Mouse (Mus musculus) forebrain, embryonic 14.5 days (tissue): Measurements from ENCODE around the gene Atp9a. TPM values are rescaled to one million over a fixed set of nuclear protein-coding genes. Genes with fewer than 3 reads are reported as not detected.

ENCODE experiments used
- ATAC-seq: fragments of 200-750 bp; cut with Nextera tagmentation; 2 replicates; pipeline ENCODE4 v1.8.0; 2017; ENCODE audit warnings: mild to moderate bottlenecking, moderate library complexity
- DNase-seq: peaks from one replicate; pipeline ENCODE4 v3.0.0-alpha.2; 2015; ENCODE audit warnings: low spot score
- H3K27ac ChIP-seq: fragments of 300-500 bp; sonication (generic); 2 replicates; pipeline ENCODE4 v1.5.1; 2014; ENCODE audit warnings: low read depth, mild to moderate bottlenecking, control low read depth, low read length, moderate library complexity
- H3K27me3 ChIP-seq: fragments of 300-500 bp; sonication (generic); replicated peaks from 2 replicates; pipeline ENCODE4 v1.6.1; 2014; ENCODE audit warnings: low read length, control low read depth, mixed read lengths; ENCODE audit not compliant: control insufficient read depth, insufficient read depth
- H3K36me3 ChIP-seq: fragments of 300-500 bp; sonication (generic); 2 replicates; pipeline ENCODE4 v1.6.1; 2014; ENCODE audit warnings: low read length, control low read depth; ENCODE audit not compliant: control insufficient read depth, insufficient read depth
- H3K4me1 ChIP-seq: fragments of 300-500 bp; sonication (generic); 2 replicates; pipeline ENCODE4 v1.6.1; 2014; ENCODE audit warnings: antibody characterized with exemption, low read length, control low read depth; ENCODE audit not compliant: control insufficient read depth, insufficient read depth
- H3K4me2 ChIP-seq: fragments of 300-500 bp; sonication (generic); 2 replicates; pipeline ENCODE4 v1.6.1; 2014; ENCODE audit warnings: mild to moderate bottlenecking, control low read depth, low read length
- H3K4me3 ChIP-seq: fragments of 300-500 bp; sonication (generic); 2 replicates; pipeline ENCODE4 v1.5.1; 2014; ENCODE audit warnings: low read depth, low read length, control low read depth
- H3K9ac ChIP-seq: fragments of 300-500 bp; sonication (generic); 2 replicates; pipeline ENCODE4 v1.6.1; 2014; ENCODE audit warnings: mild to moderate bottlenecking, low read length, control low read depth, moderate library complexity
- H3K9me3 ChIP-seq: fragments of 300-500 bp; sonication (generic); replicated peaks from 2 replicates; pipeline ENCODE4 v1.6.1; 2016; ENCODE audit warnings: low read length, control low read depth, mixed read lengths; ENCODE audit not compliant: control insufficient read depth
- WGBS: fragments of 180-500 bp; shearing (Covaris S2); extraction: QIAGEN DNeasy Blood & Tissue Kit; methylation state at CpG from one replicate; pipeline ENCODE4 v1.1.7; 2014; 5-methylcytosine and 5-hydroxymethylcytosine counted together
- polyA plus RNA-seq: library from polyadenylated mRNA; unstranded; fragments of >200 nt; fragmentation: Nextera tagmentation; extraction: Ambion mirVana; gene quantifications from 2 replicates; pipeline ENCODE4 v1.2.1, GENCODE M21; 2014

Atp9a gene
- polyA plus RNA-seq, 1 experiment from 2014 or later, result 42.4 TPM

DNA sequence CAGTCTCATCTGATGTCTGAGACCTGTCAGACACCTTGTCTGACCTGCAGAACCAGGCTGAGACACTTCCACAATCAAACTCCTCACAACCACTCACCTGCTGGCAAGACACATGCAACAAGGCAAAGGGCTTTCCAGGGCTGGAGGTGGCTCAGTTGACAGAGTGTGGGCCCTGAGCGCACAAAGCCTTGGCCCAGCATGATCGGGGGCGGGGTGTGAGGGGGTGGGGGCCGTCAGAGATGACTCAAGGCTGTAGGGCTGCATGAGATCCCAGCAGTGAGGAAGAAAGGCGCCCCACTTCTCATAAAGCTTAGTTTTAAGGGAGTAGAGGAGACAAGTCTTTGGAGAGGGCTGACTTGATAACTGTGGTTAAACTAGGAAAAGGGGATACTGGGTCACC lies 78.5 kb downstream of the Atp9a start:
- no peaks in the 10 kb centered on the region for H3K9me3 ChIP-seq
- no peak overlapping the region for H3K9ac ChIP-seq
- no peaks in the 10 kb centered on the region for H3K4me1 ChIP-seq
- 72% methylated on average over 5 of the region's 5 CpGs for WGBS
- DNase-seq (no peak), ATAC-seq (no peak)
- H3K36me3 ChIP-seq, result peaks cover 32% of the 10 kb centered on the region
- no peaks in the 10 kb centered on the region for H3K27me3 ChIP-seq
- H3K4me3 ChIP-seq, result no peak overlapping the region
- no peak overlapping the region for H3K27ac ChIP-seq
- H3K4me2 ChIP-seq, result no peak overlapping the region

DNA sequence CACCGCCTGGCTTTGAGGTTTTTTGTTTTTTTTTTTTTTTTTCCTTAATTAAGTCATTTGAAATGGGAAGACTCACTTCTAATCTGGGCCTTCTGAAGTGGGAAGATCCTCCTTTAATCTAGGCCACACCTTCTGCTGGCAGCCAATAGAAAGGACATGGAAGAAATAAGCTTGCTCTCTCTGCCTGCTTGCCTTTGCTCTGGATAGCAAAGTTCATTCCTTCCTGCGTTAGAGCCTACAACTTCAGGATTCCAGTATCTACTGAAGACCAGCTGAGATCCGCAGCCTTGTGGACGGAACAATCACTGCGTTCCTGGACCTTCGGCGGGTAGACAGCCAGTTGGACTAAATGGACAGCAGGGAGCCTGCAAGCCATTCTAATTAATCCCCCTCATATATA lies 79.0 kb downstream of the Atp9a start:
- 71% methylated on average over 7 of the region's 7 CpGs for WGBS
- Histone ChIP-seq H3K36me3 (peaks cover 32% of the 10 kb centered on the region), H3K27me3 (no peaks in the 10 kb centered on the region), H3K9me3 (no peaks in the 10 kb centered on the region), H3K9ac (no peak overlapping the region), H3K4me3 (no peak overlapping the region), H3K27ac (no peak overlapping the region), H3K4me2 (no peak overlapping the region), H3K4me1 (no peaks in the 10 kb centered on the region)
- no peak for DNase-seq
- ATAC-seq, result no peak

DNA sequence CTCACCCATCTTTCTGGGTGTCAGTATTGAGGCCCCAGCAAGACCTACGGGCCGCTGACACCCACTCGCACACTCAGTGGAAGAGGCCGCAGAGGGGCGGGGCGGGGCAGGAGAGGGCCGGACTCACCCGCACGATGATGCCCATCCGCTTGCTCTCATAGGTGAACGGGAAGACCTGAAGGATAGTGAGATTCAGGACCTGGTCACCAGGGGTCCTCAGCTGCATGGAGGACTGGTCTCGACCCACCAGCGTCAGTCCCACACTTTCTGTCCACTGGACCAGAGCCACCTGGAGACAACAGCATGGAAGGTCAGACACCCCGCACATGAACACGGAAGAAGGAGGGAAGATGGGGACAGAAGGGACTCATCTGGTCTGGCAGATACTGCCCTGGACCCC lies 80.4 kb downstream of the Atp9a start:
- no peaks in the 10 kb centered on the region for H3K4me1 ChIP-seq
- ATAC-seq (no peak), DNase-seq (no peak)
- H3K27ac ChIP-seq, result no peak overlapping the region
- H3K4me2 ChIP-seq, result no peak overlapping the region
- no peak overlapping the region for H3K4me3 ChIP-seq
- no peaks in the 10 kb centered on the region for H3K27me3 ChIP-seq
- WGBS, result 74% methylated on average over 15 of the region's 15 CpGs
- no peaks in the 10 kb centered on the region for H3K9me3 ChIP-seq
- peaks cover 26% of the 10 kb centered on the region; the same call in 1 of the 2 replicates for H3K36me3 ChIP-seq
- H3K9ac ChIP-seq, result no peak overlapping the region

- Histone ChIP-seq H3K9me3 (no peaks in the 10 kb centered on the region), H3K4me2 (no peak overlapping the region), H3K27me3 (no peaks in the 10 kb centered on the region), H3K36me3 (peaks cover 19% of the 10 kb centered on the region; the same call in 1 of the 2 replicates), H3K4me1 (no peaks in the 10 kb centered on the region), H3K27ac (no peak overlapping the region), H3K4me3 (no peak overlapping the region), H3K9ac (no peak overlapping the region)
- WGBS, result 59% methylated on average over 5 of the region's 5 CpGs
- ATAC-seq, result no peak
- no peak for DNase-seq
These were observed 81.9 kb downstream of the Atp9a start for GRCm38 (mm10) chr2:168660344-168660743.

DNA sequence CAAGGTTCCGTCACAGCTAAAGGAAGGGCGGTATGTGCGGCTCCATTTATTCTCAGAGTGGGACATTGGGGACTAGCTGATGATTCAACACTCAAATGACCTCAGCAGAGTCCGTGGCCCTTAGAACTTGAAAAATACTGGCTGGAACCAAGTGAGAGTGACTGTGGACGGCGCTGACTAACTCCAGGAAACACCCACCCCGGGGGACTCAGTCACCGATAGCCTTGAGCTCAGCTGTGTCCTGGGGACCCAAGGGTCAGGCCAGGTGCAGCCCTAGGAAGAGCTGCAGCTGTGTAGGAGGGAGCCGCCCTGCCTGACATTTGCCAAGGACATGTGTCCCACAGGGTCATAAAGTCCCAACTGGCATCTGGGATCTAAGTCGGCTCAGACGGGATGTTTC lies 83.7 kb downstream of the Atp9a start:
- no peak overlapping the region for H3K4me2 ChIP-seq
- ATAC-seq (no peak), DNase-seq (no peak)
- 93% methylated on average over 11 of the region's 11 CpGs for WGBS
- no peak overlapping the region for H3K4me3 ChIP-seq
- no peak overlapping the region for H3K27ac ChIP-seq
- no peaks in the 10 kb centered on the region for H3K27me3 ChIP-seq
- no peak overlapping the region for H3K9ac ChIP-seq
- H3K4me1 ChIP-seq, result no peaks in the 10 kb centered on the region
- H3K9me3 ChIP-seq, result no peaks in the 10 kb centered on the region
- H3K36me3 ChIP-seq, result peaks cover 22% of the 10 kb centered on the region

- Histone ChIP-seq H3K27ac (no peak overlapping the region), H3K9me3 (no peaks in the 10 kb centered on the region), H3K9ac (no peak overlapping the region), H3K4me3 (no peak overlapping the region), H3K36me3 (peaks cover 38% of the 10 kb centered on the region), H3K4me1 (no peaks in the 10 kb centered on the region), H3K27me3 (no peaks in the 10 kb centered on the region), H3K4me2 (no peak overlapping the region)
- 85% methylated on average over 16 of the region's 16 CpGs for WGBS
- ATAC-seq (no peak), DNase-seq (no peak)
These were observed 85.5 kb downstream of the Atp9a start for GRCm38 (mm10) chr2:168656569-168657308.

- Histone ChIP-seq H3K9ac (no peak overlapping the region), H3K4me3 (no peak overlapping the region), H3K36me3 (peaks cover 39% of the 10 kb centered on the region), H3K4me2 (no peak overlapping the region), H3K27ac (no peak overlapping the region), H3K4me1 (no peaks in the 10 kb centered on the region), H3K27me3 (no peaks in the 10 kb centered on the region), H3K9me3 (no peaks in the 10 kb centered on the region)
- WGBS, result 71% methylated on average over 17 of the region's 17 CpGs
- ATAC-seq, result no peak
- DNase-seq, result no peak
These were observed 87.1 kb downstream of the Atp9a start for GRCm38 (mm10) chr2:168654983-168655669.

GRCm38 (mm10) chr2:168654482-168654881 lies 87.7 kb downstream of the Atp9a start:
- H3K27me3 ChIP-seq, result no peaks in the 10 kb centered on the region
- H3K9ac ChIP-seq, result no peak overlapping the region
- H3K9me3 ChIP-seq, result no peaks in the 10 kb centered on the region
- no peak overlapping the region for H3K4me2 ChIP-seq
- no peak for ATAC-seq
- H3K4me3 ChIP-seq, result no peak overlapping the region
- no peak overlapping the region for H3K27ac ChIP-seq
- no peaks in the 10 kb centered on the region for H3K4me1 ChIP-seq
- no peak for DNase-seq
- H3K36me3 ChIP-seq, result peaks cover 36% of the 10 kb centered on the region
- WGBS, result 81% methylated on average over 9 of the region's 9 CpGs

DNA sequence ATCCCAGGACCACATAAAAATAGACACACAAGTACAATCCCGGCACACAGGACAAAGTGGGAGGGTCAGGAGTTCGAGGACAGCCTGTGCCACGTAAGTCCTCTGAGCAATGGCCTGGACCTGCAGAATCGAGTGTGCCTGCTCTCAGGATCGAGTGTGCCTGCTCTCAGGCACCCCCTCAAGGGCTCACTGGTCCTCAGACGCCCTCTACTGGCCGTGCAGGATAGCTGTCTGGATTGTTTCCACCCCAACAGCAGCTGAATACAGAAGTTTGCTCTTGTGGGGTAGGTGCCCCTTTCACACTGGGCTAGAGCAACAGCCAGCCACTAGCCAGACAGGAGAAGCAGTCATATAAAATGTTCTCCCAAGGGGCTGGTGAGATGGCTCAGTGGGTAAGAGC lies 90.5 kb downstream of the Atp9a start:
- ATAC-seq, result no peak

More for the DNA sequence above, 90.5 kb downstream of the Atp9a start:
- 49% methylated on average over 7 of the region's 7 CpGs for WGBS
- no peak overlapping the region for H3K4me3 ChIP-seq
- no peaks in the 10 kb centered on the region for H3K27me3 ChIP-seq
- H3K4me2 ChIP-seq, result no peak overlapping the region
- no peak overlapping the region for H3K27ac ChIP-seq
- H3K9me3 ChIP-seq, result no peaks in the 10 kb centered on the region
- no peak overlapping the region for H3K9ac ChIP-seq
- H3K4me1 ChIP-seq, result no peaks in the 10 kb centered on the region
- DNase-seq, result no peak
- H3K36me3 ChIP-seq, result peaks cover 52% of the 10 kb centered on the region
